In genomic region chr8:90597376-90597775, GRCm38 (mm10) we compare ENCODE assay signal across 15 mouse cellular contexts.
DNase-seq lines count a peak whose midpoint lies in the region; ATAC-seq lines count a peak whose summit lies in the region.
"Had no signal": no experiment of that assay in that cellular context is flagged by ENCODE, and none has a peak within 500 bp of the region (broad histone marks: within the 10 kb centered on the region; RNA-seq: fewer than 3 reads in every experiment).

No protein-coding gene starts in this region.

- ATAC-seq in megakaryocyte-erythroid progenitor cell, adult 5-6 weeks (replicated peaks; ENCODE audit: low FRiP score, low TSS enrichment, poor library complexity, severe bottlenecking): no peak
- ATAC-seq: hindbrain, embryonic 16.5 days had no signal

- intact Hi-C loops in gastrocnemius, postnatal 36 days (cut with DNase I): no loop called here

- H3K9me3 ChIP-seq in heart, embryonic 10.5 days: no peaks in the 10 kb centered on the region
- H3K9me3 ChIP-seq: heart, embryonic 15.5 days; liver, embryonic 13.5 days had no signal

- H3K4me3 ChIP-seq in heart, embryonic 10.5 days: no peak overlapping the region
- H3K4me3 ChIP-seq: heart, embryonic 15.5 days; liver, embryonic 13.5 days had no signal

- no peaks in the 10 kb centered on the region for H3K27me3 ChIP-seq in heart, embryonic 10.5 days (ENCODE audit: insufficient read depth, poor library complexity, severe bottlenecking)
- H3K27me3 ChIP-seq: heart, embryonic 15.5 days; liver, embryonic 13.5 days had no signal

- 75% methylated on average over 6 of the region's 6 CpGs for WGBS in heart, embryonic 10.5 days

- no peaks in the 10 kb centered on the region for H3K4me1 ChIP-seq in heart, embryonic 10.5 days
- H3K4me1 ChIP-seq: heart, embryonic 15.5 days; liver, embryonic 13.5 days had no signal

- no peak overlapping the region for H3K27ac ChIP-seq in heart, embryonic 10.5 days
- H3K27ac ChIP-seq: heart, embryonic 15.5 days; liver, embryonic 13.5 days had no signal

- no peaks in the 10 kb centered on the region for H3K36me3 ChIP-seq in heart, embryonic 10.5 days
- H3K36me3 ChIP-seq: heart, embryonic 15.5 days; liver, embryonic 13.5 days had no signal

- DNase-seq in layer of hippocampus, adult 11-12 months (ENCODE audit: low spot score): peak; percentile 11
- no peak for DNase-seq in layer of hippocampus, postnatal 10 days (ENCODE audit: low spot score in 2 of 2)
- peak; percentile 26 for DNase-seq in cerebellum, adult 9-11 months
- DNase-seq in heart, embryonic 10.5 days (ENCODE audit: low spot score): peak; percentile 45
- DNase-seq in layer of hippocampus, adult 9-11 months: peak; percentile 25
- no peak for DNase-seq in left cerebral cortex, adult 11 months (ENCODE audit: low spot score)
- no peak for DNase-seq in gastrocnemius, postnatal 36 days
- DNase-seq: adrenal gland, postnatal 10 days; gastrocnemius, postnatal 10 days; kidney, adult 11 months; kidney, postnatal 10 days; liver, embryonic 13.5 days had no signal

Comparison
In these comparisons a context has a peak if more than half of its experiments do, and no peak if none do; other contexts are left out.
1. DNase-seq: peak in layer of hippocampus, adult 11-12 months (single experiment), cerebellum, adult 9-11 months (single experiment), heart, embryonic 10.5 days (single experiment) and layer of hippocampus, adult 9-11 months (single experiment); none in layer of hippocampus, postnatal 10 days (0 of 2), left cerebral cortex, adult 11 months (single experiment) and gastrocnemius, postnatal 36 days (0 of 2).